20 mouse cellular contexts compared by ENCODE assay signal in the genomic region with DNA sequence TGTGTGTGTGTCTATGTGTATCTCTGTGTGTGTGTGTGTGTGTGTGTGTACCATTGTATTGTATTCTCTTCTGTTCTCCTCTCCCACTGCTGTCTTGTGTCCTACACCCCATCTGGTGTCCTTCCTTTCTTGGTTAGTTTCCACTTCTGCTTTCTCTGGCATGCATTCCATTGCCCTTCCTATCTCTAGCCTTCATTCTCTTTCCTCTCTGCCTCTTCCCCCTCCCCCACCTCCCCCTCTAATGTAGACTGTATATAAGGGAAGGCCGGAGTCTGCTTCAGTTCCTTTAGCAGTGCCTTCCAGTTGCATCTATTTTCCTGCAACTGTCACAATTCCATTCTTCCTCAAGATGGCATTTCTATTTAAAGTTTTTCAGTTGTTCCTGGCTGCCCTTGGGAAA.
"Had no signal": no experiment of that assay in that cellular context is flagged by ENCODE, and none has a peak within 500 bp of the region (broad histone marks: within the 10 kb centered on the region; RNA-seq: fewer than 3 reads in every experiment).

No protein-coding gene starts in this region.

- ATAC-seq: intestine, postnatal 0 days had no signal

- DNase-seq: kidney, adult 8-10 months; kidney, postnatal 10 days; kidney, postnatal 36 days; liver, embryonic 13.5 days; lung, adult 2 months; lung, postnatal 14 days; lung, postnatal 4 days; midbrain, embryonic 14.5 days; right cerebral cortex, adult 18-20 months; right cerebral cortex, postnatal 14 days; spleen, adult 18-20 months; thymus, postnatal 25 days had no signal

- H3K27ac ChIP-seq: kidney, embryonic 15.5 days; left cerebral cortex, adult 2 months; liver, embryonic 13.5 days; midbrain, embryonic 10.5 days; neural tube, embryonic 12.5 days; neural tube, embryonic 15.5 days; stomach, embryonic 15.5 days had no signal

- H3K4me3 ChIP-seq: kidney, embryonic 15.5 days; left cerebral cortex, adult 2 months; liver, embryonic 13.5 days; megakaryocyte, embryonic 14.5 days; midbrain, embryonic 10.5 days; neural tube, embryonic 12.5 days; neural tube, embryonic 15.5 days; stomach, embryonic 15.5 days had no signal
